Mouse (Mus musculus): ENCODE measurements around the gene Bcl2a1c. TPM values are rescaled to one million over a fixed set of nuclear protein-coding genes. Genes with fewer than 3 reads are reported as not detected.
A peak's percentile ranks its signal among the peaks of the same experiment; 100 is the strongest.
"Not testable (repeated sequence)": the region's sequence is repeated elsewhere in the genome, so short reads cannot be mapped to it uniquely, and the experiment has no call there.

Gene Bcl2a1c
- not detected in 2 replicates for total RNA-seq (2012; rRNA removed)

GRCm38 (mm10) chr9:114329855-114330254 is at the start of gene Bcl2a1c:
Gene Bcl2a1c (plus strand): TSS chr9:114330135.
- H3K36me3 ChIP-seq (ENCODE audit: control insufficient read depth, insufficient read depth, low read length, poor library complexity, severe bottlenecking); H3K4me3 ChIP-seq (ENCODE audit: insufficient read depth in 1 of 2, low read depth in 1 of 2, low read length in 2 of 2, poor library complexity in 1 of 2, severe bottlenecking in 1 of 2); H3K9me3 ChIP-seq (ENCODE audit: control insufficient read depth, insufficient read depth, low read depth, low read length); H3K4me1 ChIP-seq (ENCODE audit: control insufficient read depth in 2 of 2, insufficient read depth in 2 of 2, low read length in 2 of 2, poor library complexity in 1 of 2); H3K27ac ChIP-seq (ENCODE audit: insufficient read depth, low read depth, low read length, poor library complexity, severe bottlenecking); DNase-seq (ENCODE audit: low read depth, low spot score); H3K9ac ChIP-seq (ENCODE audit: insufficient read depth, low read depth, low read length, poor library complexity, severe bottlenecking); in situ Hi-C loops (cut with MboI; ENCODE audit: low sequenced_read_pairs in 2 of 2, unreplicated experiment in 2 of 2): not testable (repeated sequence)

- H3K4me3 ChIP-seq (ENCODE audit: insufficient read depth in 1 of 2, low read depth in 1 of 2, low read length in 2 of 2, poor library complexity in 1 of 2, severe bottlenecking in 1 of 2); H3K27ac ChIP-seq (ENCODE audit: insufficient read depth, low read depth, low read length, poor library complexity, severe bottlenecking); H3K36me3 ChIP-seq (ENCODE audit: control insufficient read depth, insufficient read depth, low read length, poor library complexity, severe bottlenecking); DNase-seq (ENCODE audit: low read depth, low spot score); H3K9me3 ChIP-seq (ENCODE audit: control insufficient read depth, insufficient read depth, low read depth, low read length); H3K4me1 ChIP-seq (ENCODE audit: control insufficient read depth in 2 of 2, insufficient read depth in 2 of 2, low read length in 2 of 2, poor library complexity in 1 of 2); H3K9ac ChIP-seq (ENCODE audit: insufficient read depth, low read depth, low read length, poor library complexity, severe bottlenecking): not testable (repeated sequence)
- in situ Hi-C loops (cut with MboI; ENCODE audit: low sequenced_read_pairs in 2 of 2, unreplicated experiment in 2 of 2) = loop anchor here in 1 of 2 experiments (25.0 kb wide), 1 partner anchor 181 kb away; no protein-coding TSS in a partner anchor
These were observed 24.0 kb upstream of the Bcl2a1c start for GRCm38 (mm10) chr9:114305957-114306356.

- not testable (repeated sequence) for H3K4me3 ChIP-seq (ENCODE audit: insufficient read depth in 1 of 2, low read depth in 1 of 2, low read length in 2 of 2, poor library complexity in 1 of 2, severe bottlenecking in 1 of 2); H3K27ac ChIP-seq (ENCODE audit: insufficient read depth, low read depth, low read length, poor library complexity, severe bottlenecking); H3K9ac ChIP-seq (ENCODE audit: insufficient read depth, low read depth, low read length, poor library complexity, severe bottlenecking); H3K9me3 ChIP-seq (ENCODE audit: control insufficient read depth, insufficient read depth, low read depth, low read length); H3K36me3 ChIP-seq (ENCODE audit: control insufficient read depth, insufficient read depth, low read length, poor library complexity, severe bottlenecking); DNase-seq (ENCODE audit: low read depth, low spot score); H3K4me1 ChIP-seq (ENCODE audit: control insufficient read depth in 2 of 2, insufficient read depth in 2 of 2, low read length in 2 of 2, poor library complexity in 1 of 2)
- in situ Hi-C loops (cut with MboI; ENCODE audit: low sequenced_read_pairs in 2 of 2, unreplicated experiment in 2 of 2) = loop anchor here in 1 of 2 experiments (25.0 kb wide), 1 partner anchor 176 kb away; no protein-coding TSS in a partner anchor
These were observed 18.2 kb upstream of the Bcl2a1c start for GRCm38 (mm10) chr9:114311752-114312151.

- in situ Hi-C loops (cut with MboI; ENCODE audit: low sequenced_read_pairs in 2 of 2, unreplicated experiment in 2 of 2) = loop anchor here in 1 of 2 experiments (25.0 kb wide), 1 partner anchor 169 kb away; no protein-coding TSS in a partner anchor
- TF ChIP-seq ZC3H11A (IDR thresholded peaks at IDR 0.05; ENCODE audit: borderline replicate concordance, low read depth, low read length) = peak; percentile 73; the same call in 1 of the 2 replicates
- no peak for TF ChIP-seq MAFK (IDR thresholded peaks at IDR 0.05; ENCODE audit: insufficient read depth, low read depth, low read length)
- no peak for TF ChIP-seq CHD2 (IDR thresholded peaks at IDR 0.05; ENCODE audit: low read depth, low read length)
- no peak for TF ChIP-seq HCFC1 (IDR thresholded peaks at IDR 0.05; ENCODE audit: borderline replicate concordance, insufficient read depth, low read length)
- TF ChIP-seq ZNF384 (IDR thresholded peaks at IDR 0.05; ENCODE audit: low read depth, low read length) = no peak
- Histone ChIP-seq H3K36me3 (ENCODE audit: control insufficient read depth, insufficient read depth, low read length, poor library complexity, severe bottlenecking) (no peaks in the 10 kb centered on the region), H3K9ac (ENCODE audit: insufficient read depth, low read depth, low read length, poor library complexity, severe bottlenecking) (no peak overlapping the region), H3K4me3 (ENCODE audit: insufficient read depth in 1 of 2, low read depth in 1 of 2, low read length in 2 of 2, poor library complexity in 1 of 2, severe bottlenecking in 1 of 2) (no peak overlapping the region), H3K9me3 (ENCODE audit: control insufficient read depth, insufficient read depth, low read depth, low read length) (no peaks in the 10 kb centered on the region), H3K4me1 (ENCODE audit: control insufficient read depth in 2 of 2, insufficient read depth in 2 of 2, low read length in 2 of 2, poor library complexity in 1 of 2) (no peaks in the 10 kb centered on the region), H3K27ac (ENCODE audit: insufficient read depth, low read depth, low read length, poor library complexity, severe bottlenecking) (no peak overlapping the region)
- peak; percentile 44 for DNase-seq (ENCODE audit: low read depth, low spot score)
These were observed 11.9 kb upstream of the Bcl2a1c start for GRCm38 (mm10) chr9:114318021-114318420.

- no peaks in the 10 kb centered on the region for H3K4me1 ChIP-seq (ENCODE audit: control insufficient read depth in 2 of 2, insufficient read depth in 2 of 2, low read length in 2 of 2, poor library complexity in 1 of 2)
- H3K4me3 ChIP-seq (ENCODE audit: insufficient read depth in 1 of 2, low read depth in 1 of 2, low read length in 2 of 2, poor library complexity in 1 of 2, severe bottlenecking in 1 of 2) = no peak overlapping the region
- no peaks in the 10 kb centered on the region for H3K9me3 ChIP-seq (ENCODE audit: control insufficient read depth, insufficient read depth, low read depth, low read length)
- no peak overlapping the region for H3K27ac ChIP-seq (ENCODE audit: insufficient read depth, low read depth, low read length, poor library complexity, severe bottlenecking)
- no peak overlapping the region for H3K9ac ChIP-seq (ENCODE audit: insufficient read depth, low read depth, low read length, poor library complexity, severe bottlenecking)
- no peak for TF ChIP-seq HCFC1 (IDR thresholded peaks at IDR 0.05; ENCODE audit: borderline replicate concordance, insufficient read depth, low read length)
- TF ChIP-seq CHD2 (IDR thresholded peaks at IDR 0.05; ENCODE audit: low read depth, low read length) = no peak
- TF ChIP-seq ZNF384 (IDR thresholded peaks at IDR 0.05; ENCODE audit: low read depth, low read length) = no peak
- TF ChIP-seq ZC3H11A (IDR thresholded peaks at IDR 0.05; ENCODE audit: borderline replicate concordance, low read depth, low read length) = no peak
- no peak for TF ChIP-seq MAFK (IDR thresholded peaks at IDR 0.05; ENCODE audit: insufficient read depth, low read depth, low read length)
- no peaks in the 10 kb centered on the region for H3K36me3 ChIP-seq (ENCODE audit: control insufficient read depth, insufficient read depth, low read length, poor library complexity, severe bottlenecking)
- in situ Hi-C loops (cut with MboI; ENCODE audit: low sequenced_read_pairs in 2 of 2, unreplicated experiment in 2 of 2) = no loop called here
- no peak for DNase-seq (ENCODE audit: low read depth, low spot score)
These were observed 3.8 kb upstream of the Bcl2a1c start for GRCm38 (mm10) chr9:114326011-114326748.

GRCm38 (mm10) chr9:114328332-114328731 is 1.6 kb upstream of the Bcl2a1c start:
- H3K4me3 ChIP-seq (ENCODE audit: insufficient read depth in 1 of 2, low read depth in 1 of 2, low read length in 2 of 2, poor library complexity in 1 of 2, severe bottlenecking in 1 of 2); DNase-seq (ENCODE audit: low read depth, low spot score); in situ Hi-C loops (cut with MboI; ENCODE audit: low sequenced_read_pairs in 2 of 2, unreplicated experiment in 2 of 2); H3K27ac ChIP-seq (ENCODE audit: insufficient read depth, low read depth, low read length, poor library complexity, severe bottlenecking); H3K9me3 ChIP-seq (ENCODE audit: control insufficient read depth, insufficient read depth, low read depth, low read length); H3K36me3 ChIP-seq (ENCODE audit: control insufficient read depth, insufficient read depth, low read length, poor library complexity, severe bottlenecking); H3K9ac ChIP-seq (ENCODE audit: insufficient read depth, low read depth, low read length, poor library complexity, severe bottlenecking); H3K4me1 ChIP-seq (ENCODE audit: control insufficient read depth in 2 of 2, insufficient read depth in 2 of 2, low read length in 2 of 2, poor library complexity in 1 of 2): not testable (repeated sequence)
